Mouse (Mus musculus): ENCODE measurements around the gene Rnft2.

- no peak for TF ChIP-seq POLR2A (IDR thresholded peaks at IDR 0.05; ENCODE audit: insufficient read length, low read depth)
- no peak for TF ChIP-seq TCF12 (IDR thresholded peaks at IDR 0.05; ENCODE audit: insufficient read depth, poor library complexity, severe bottlenecking)
- TF ChIP-seq USF1 (IDR thresholded peaks at IDR 0.05; ENCODE audit: low read depth) = no peak
- no peak for TF ChIP-seq CEBPB (IDR thresholded peaks at IDR 0.05; ENCODE audit: insufficient read depth, poor library complexity, severe bottlenecking)
- TF ChIP-seq MAX (IDR thresholded peaks at IDR 0.05; ENCODE audit: low read depth) = no peak
- TF ChIP-seq POLR2AphosphoS2 (IDR thresholded peaks at IDR 0.05; ENCODE audit: insufficient read length, low read depth) = no peak
- TF ChIP-seq MYOD1 (IDR thresholded peaks at IDR 0.05; ENCODE audit: control insufficient read depth in 1 of 3, insufficient read length in 2 of 3, low read depth in 2 of 3) = no peak
Measured at GRCm38 (mm10) chr5:118276711-118277110, 31.8 kb upstream of the Rnft2 start.
